Mouse (Mus musculus) frontal cortex, postnatal 10 days (tissue): ENCODE measurements around the gene Erh.

Source experiments
- DNase-seq, 2 experiments: peaks; one replicate each; pipeline ENCODE4 v3.0.0; 2022; ENCODE audit warnings: low spot score in 2 of 2, mixed read lengths in 1 of 2

Erh gene

GRCm38 (mm10) chr12:80615371-80616257 lies 28.5 kb downstream of the Erh start:
- DNase-seq, result no peak

- DNase-seq, result no peak
Measured at GRCm38 (mm10) chr12:80612113-80612791, 31.9 kb downstream of the Erh start.

GRCm38 (mm10) chr12:80609928-80610327 lies 34.2 kb downstream of the Erh start:
- DNase-seq, result no peak

- DNase-seq, result no peak
Measured at GRCm38 (mm10) chr12:80608576-80608975, 35.6 kb downstream of the Erh start.

GRCm38 (mm10) chr12:80604218-80604617 lies 39.9 kb downstream of the Erh start:
- DNase-seq, result no peak

- DNase-seq, result no peak
Measured at GRCm38 (mm10) chr12:80603566-80603965, 40.6 kb downstream of the Erh start.

- DNase-seq, result no peak
Measured at GRCm38 (mm10) chr12:80602432-80602831, 41.7 kb downstream of the Erh start.

GRCm38 (mm10) chr12:80601597-80602269 lies 42.4 kb downstream of the Erh start:
- no peak for DNase-seq

- peak in 1 of 2 experiments; percentile 54 for DNase-seq
Measured at GRCm38 (mm10) chr12:80598756-80599155, 45.4 kb downstream of the Erh start.

GRCm38 (mm10) chr12:80598236-80598635 lies 45.9 kb downstream of the Erh start:
- DNase-seq, result no peak

- DNase-seq, result no peak
Measured at GRCm38 (mm10) chr12:80595968-80596367, 48.2 kb downstream of the Erh start.

- no peak for DNase-seq
Measured at GRCm38 (mm10) chr12:80595566-80595965, 48.6 kb downstream of the Erh start.

GRCm38 (mm10) chr12:80594781-80595180 lies 49.4 kb downstream of the Erh start:
- DNase-seq, result no peak

GRCm38 (mm10) chr12:80594141-80594540 lies 50.0 kb downstream of the Erh start:
- DNase-seq, result no peak

- peak in 1 of 2 experiments; percentile 31 for DNase-seq
Measured at GRCm38 (mm10) chr12:80584973-80585372, 59.2 kb downstream of the Erh start.
